Mouse (Mus musculus): Measurements from ENCODE around the gene E130114P18Rik.

E130114P18Rik gene

DNA sequence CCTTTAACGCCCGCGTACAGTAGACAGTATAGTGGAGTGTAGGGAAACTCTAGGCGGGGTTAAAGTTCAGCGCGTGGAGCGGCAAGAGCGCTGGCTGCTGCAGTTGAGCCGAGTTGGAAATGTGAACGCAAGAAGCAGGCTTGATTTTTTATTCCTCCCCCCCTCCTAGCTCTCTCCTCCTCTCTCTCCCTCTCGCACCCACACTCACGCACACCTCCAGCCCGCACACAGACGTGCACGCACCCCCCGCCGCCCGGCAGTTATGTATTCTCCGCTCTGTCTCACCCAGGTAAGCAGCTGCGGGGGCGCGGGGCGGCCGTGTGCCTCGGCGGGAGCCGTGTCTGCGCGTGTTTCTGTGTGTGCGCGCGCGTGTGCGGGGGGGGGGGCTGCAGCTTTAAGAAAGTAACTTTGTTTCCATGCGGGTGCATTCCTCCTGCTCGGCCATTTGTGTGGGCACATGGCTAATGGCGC lies at the start of gene E130114P18Rik:
E130114P18Rik (minus strand) TSS at position 373 of the 471 bp plus-strand sequence.
- no peak for TF ChIP-seq GATA4 (IDR thresholded peaks at IDR 0.05; ENCODE audit: insufficient replicate concordance, low read length)

- no peak for TF ChIP-seq GATA4 (IDR thresholded peaks at IDR 0.05; ENCODE audit: insufficient replicate concordance, low read length)
Observed at GRCm38 (mm10) chr4:97827115-97827514, 49.2 kb upstream of the E130114P18Rik start.

GRCm38 (mm10) chr4:97825841-97826240 lies 48.0 kb upstream of the E130114P18Rik start:
- TF ChIP-seq GATA4 (IDR thresholded peaks at IDR 0.05; ENCODE audit: insufficient replicate concordance, low read length), result no peak

- no peak for TF ChIP-seq GATA4 (IDR thresholded peaks at IDR 0.05; ENCODE audit: insufficient replicate concordance, low read length)
Observed at GRCm38 (mm10) chr4:97825432-97825831, 47.6 kb upstream of the E130114P18Rik start.

- TF ChIP-seq GATA4 (IDR thresholded peaks at IDR 0.05; ENCODE audit: insufficient replicate concordance, low read length), result no peak
Observed at GRCm38 (mm10) chr4:97824451-97824850, 46.6 kb upstream of the E130114P18Rik start.

- TF ChIP-seq GATA4 (IDR thresholded peaks at IDR 0.05; ENCODE audit: insufficient replicate concordance, low read length), result no peak
Observed at GRCm38 (mm10) chr4:97823512-97823911, 45.6 kb upstream of the E130114P18Rik start.

- no peak for TF ChIP-seq GATA4 (IDR thresholded peaks at IDR 0.05; ENCODE audit: insufficient replicate concordance, low read length)
Observed at GRCm38 (mm10) chr4:97821556-97822251, 43.8 kb upstream of the E130114P18Rik start.

DNA sequence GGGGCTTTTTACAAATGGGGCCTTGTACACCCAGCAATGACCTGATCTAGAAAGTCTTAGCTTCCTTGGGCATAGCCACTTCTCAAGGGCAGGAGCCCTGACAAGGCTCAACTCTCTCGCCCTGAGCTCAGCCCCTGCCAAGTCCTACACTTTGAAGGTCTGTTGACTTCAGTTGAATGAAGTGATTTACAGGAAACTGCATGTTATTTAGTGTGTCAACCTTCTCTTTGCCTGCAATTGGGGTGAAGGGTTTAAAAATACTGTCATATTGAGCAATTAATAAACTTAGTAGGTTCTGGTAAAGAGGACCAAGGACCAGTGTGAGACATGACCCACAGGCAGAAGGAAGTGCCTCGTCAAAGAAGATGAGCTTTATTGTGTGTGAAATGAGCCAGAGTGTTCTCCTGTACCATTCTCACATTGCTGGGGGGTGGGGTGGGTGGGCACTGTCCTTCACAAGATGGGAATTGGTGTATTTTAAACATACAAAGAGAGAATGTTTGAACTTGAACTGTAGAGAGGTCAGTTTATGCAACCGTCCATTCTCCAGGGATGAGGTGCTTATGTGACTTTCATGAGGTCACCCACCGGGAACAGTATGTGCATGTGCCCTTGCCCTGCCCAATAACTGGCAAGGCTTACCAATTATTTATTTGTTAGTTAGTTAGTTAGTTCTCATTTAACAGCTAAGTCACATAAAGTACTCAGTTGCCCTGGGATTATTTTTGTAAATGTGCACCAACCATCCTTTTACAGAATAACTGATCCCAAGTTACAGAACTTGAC lies 42.8 kb upstream of the E130114P18Rik start:
- no peak for TF ChIP-seq GATA4 (IDR thresholded peaks at IDR 0.05; ENCODE audit: insufficient replicate concordance, low read length)

DNA sequence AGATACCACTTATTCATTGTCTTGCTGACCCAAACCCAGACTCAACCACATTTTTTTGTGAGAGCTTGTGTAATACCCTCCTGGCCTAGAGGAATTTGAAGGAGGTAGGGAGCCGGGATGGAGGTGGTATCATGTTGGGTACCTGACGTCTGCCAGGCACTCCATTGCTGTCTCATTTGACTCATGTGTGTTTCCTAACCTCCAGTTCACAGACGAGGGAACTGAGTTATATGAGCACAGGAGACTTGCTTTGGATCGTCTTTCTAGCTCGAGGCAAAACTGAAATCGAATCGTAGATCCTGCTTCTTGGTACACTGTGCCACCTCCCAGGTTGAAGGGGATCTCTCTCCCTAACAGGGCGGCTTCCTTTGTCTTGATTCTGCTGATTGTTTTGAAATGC lies 41.2 kb upstream of the E130114P18Rik start:
- TF ChIP-seq GATA4 (IDR thresholded peaks at IDR 0.05; ENCODE audit: insufficient replicate concordance, low read length), result no peak

DNA sequence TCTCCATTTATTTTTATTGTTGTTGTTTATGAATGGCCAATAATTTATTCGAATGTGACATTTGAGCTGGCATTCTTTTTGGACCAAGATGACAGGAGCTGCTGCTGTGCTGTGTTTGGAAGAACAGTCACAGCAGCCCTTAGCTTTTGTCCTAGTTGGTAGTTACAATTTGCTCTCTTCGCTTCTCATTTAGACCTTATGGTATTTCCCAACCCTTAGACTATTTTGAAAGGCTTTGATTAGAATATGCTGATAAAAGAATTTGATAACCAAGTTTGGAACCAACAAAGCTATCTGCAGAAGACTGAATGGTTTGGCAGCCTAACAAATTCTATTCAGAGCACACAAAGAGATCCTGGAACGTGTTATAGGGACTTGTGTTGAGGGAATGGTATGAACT lies 40.6 kb upstream of the E130114P18Rik start:
- peak; percentile 91 for TF ChIP-seq GATA4 (IDR thresholded peaks at IDR 0.05; ENCODE audit: insufficient replicate concordance, low read length)

DNA sequence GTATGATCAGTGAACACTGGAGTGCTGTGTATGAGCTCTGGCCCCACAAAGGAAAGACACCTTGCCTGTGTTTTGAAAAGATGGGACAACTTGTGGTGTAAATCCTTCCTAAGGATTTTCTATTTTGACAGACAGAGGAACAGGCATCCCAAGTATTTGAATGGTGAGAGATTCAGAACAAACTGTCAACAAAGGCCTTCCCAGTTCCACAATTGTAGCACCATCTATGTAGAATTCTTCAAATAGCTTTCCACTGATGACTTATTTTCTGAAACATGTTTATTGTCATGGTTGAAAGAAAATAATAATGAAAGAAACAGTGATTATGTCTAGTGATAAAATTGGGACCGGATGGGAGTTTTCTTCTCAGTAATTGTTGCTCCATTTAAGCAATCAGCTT lies 39.9 kb upstream of the E130114P18Rik start:
- TF ChIP-seq GATA4 (IDR thresholded peaks at IDR 0.05; ENCODE audit: insufficient replicate concordance, low read length), result no peak

DNA sequence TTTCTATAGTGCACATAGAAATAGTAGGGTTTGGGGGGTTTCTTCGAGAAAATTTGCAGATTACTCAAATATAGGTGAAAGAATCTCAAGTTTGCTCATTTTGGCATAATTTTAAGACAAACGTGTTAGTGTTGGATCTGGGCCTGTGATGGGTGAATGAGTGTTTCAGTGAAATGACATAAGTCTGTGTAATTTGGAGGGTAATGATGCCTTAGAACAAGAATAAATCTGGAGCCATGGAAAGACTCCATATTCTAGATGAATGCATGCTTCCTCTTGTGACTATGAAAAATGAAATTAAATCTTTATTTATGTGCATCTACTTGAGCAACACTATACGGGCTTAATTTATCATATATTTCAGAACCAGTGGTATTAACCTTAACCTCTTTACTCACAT lies 38.9 kb upstream of the E130114P18Rik start:
- no peak for TF ChIP-seq GATA4 (IDR thresholded peaks at IDR 0.05; ENCODE audit: insufficient replicate concordance, low read length)

GRCm38 (mm10) chr4:97816001-97816400 lies 38.1 kb upstream of the E130114P18Rik start:
- no peak for TF ChIP-seq GATA4 (IDR thresholded peaks at IDR 0.05; ENCODE audit: insufficient replicate concordance, low read length)

- TF ChIP-seq GATA4 (IDR thresholded peaks at IDR 0.05; ENCODE audit: insufficient replicate concordance, low read length), result no peak
Observed at GRCm38 (mm10) chr4:97814515-97814914, 36.6 kb upstream of the E130114P18Rik start.

GRCm38 (mm10) chr4:97813996-97814395 lies 36.1 kb upstream of the E130114P18Rik start:
- no peak; the same call in 1 of the 2 replicates for TF ChIP-seq GATA4 (IDR thresholded peaks at IDR 0.05; ENCODE audit: insufficient replicate concordance, low read length)

DNA sequence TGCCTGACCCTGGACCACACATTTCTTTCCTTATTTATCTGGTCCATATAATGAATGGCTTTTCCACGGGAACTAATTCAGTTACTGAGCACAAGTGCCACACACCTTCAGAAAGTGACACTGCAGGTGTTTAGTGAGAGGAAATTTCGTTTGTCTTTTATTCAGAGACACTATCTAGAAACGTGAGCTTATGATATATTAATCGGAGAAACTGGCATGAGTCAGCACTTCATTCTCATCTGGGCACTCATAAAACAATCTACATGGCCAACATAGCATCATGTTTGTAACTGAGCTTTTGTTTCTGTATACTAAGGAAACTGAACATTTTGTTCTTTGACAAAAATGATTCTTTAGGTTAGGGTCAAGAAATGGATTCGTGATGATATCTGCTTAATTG lies 35.2 kb upstream of the E130114P18Rik start:
- TF ChIP-seq GATA4 (IDR thresholded peaks at IDR 0.05; ENCODE audit: insufficient replicate concordance, low read length), result no peak

Measured in liver, adult (tissue).